Mouse (Mus musculus): ENCODE data around the gene Gdap2. TPM values are rescaled to one million over a fixed set of nuclear protein-coding genes. Genes with fewer than 3 reads are reported as not detected.
A peak's percentile ranks its signal among the peaks of the same experiment; 100 is the strongest.

The Gdap2 gene
- polyA plus RNA-seq, 1 experiment from 2014 or later = 24.6 TPM

DNA sequence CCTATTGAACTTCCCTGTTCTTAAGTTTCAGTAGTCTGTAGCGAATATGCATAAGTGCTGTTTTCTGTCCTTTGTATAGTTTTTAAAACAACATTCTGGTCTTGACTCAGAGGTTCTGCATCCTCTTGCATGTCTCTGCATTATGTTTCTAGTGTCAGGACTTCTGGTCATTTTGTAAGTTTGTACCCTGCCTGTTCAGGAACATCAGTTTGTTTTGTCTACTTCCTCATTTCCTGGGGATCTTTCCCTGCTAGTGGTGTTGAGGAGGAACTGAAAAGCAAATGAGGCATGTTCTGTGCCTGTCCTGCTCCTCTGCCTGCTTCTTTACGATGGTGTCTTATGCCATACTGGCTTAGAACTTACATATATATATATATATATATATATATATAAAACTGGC lies 13.8 kb downstream of the Gdap2 start:
- no peaks in the 10 kb centered on the region for H3K9me3 ChIP-seq (ENCODE audit: control insufficient read depth, low read length)
- H3K4me2 ChIP-seq (replicated peaks; ENCODE audit: low read depth, low read length) = no peak overlapping the region
- no peak overlapping the region for H3K4me3 ChIP-seq (ENCODE audit: low read length)
- H3K27ac ChIP-seq (ENCODE audit: low read depth, low read length) = no peak overlapping the region
- WGBS = 93% methylated on average over 2 of the region's 2 CpGs
- H3K36me3 ChIP-seq (ENCODE audit: control insufficient read depth, insufficient read depth, low read length) = peaks cover 29% of the 10 kb centered on the region; the same call in 1 of the 2 replicates
- no peak overlapping the region for H3K9ac ChIP-seq (ENCODE audit: low read depth, low read length)
- H3K4me1 ChIP-seq (ENCODE audit: control insufficient read depth, insufficient read depth, low read length) = no peaks in the 10 kb centered on the region
- ATAC-seq (ENCODE audit: low FRiP score, low TSS enrichment) = no peak
- no peaks in the 10 kb centered on the region for H3K27me3 ChIP-seq (ENCODE audit: control insufficient read depth, insufficient read depth, low read length)

DNA sequence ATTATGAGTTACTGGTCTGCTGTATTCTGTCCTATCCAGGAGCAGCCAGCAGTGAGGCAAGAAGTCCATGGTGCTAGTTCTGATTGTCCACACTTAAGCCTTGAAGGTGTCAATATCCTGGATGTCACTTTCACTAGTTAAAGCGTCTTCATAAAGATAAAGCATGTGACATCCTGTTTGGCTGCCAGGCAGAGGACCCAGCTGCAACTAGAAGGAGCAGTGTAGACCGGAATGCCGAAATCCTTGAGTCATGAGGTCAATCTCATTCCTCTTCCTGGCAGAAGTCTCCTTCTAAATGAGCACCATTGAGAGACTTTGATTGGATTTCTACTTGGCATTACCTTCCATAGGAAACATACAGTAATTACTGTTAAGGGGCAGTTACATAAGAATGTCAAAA lies 18.3 kb downstream of the Gdap2 start:
- Histone ChIP-seq H3K27ac (ENCODE audit: low read depth, low read length) (no peak overlapping the region), H3K4me1 (ENCODE audit: control insufficient read depth, insufficient read depth, low read length) (no peaks in the 10 kb centered on the region), H3K9ac (ENCODE audit: low read depth, low read length) (no peak overlapping the region), H3K9me3 (ENCODE audit: control insufficient read depth, low read length) (no peaks in the 10 kb centered on the region), H3K27me3 (ENCODE audit: control insufficient read depth, insufficient read depth, low read length) (no peaks in the 10 kb centered on the region), H3K4me3 (ENCODE audit: low read length) (no peak overlapping the region), H3K36me3 (ENCODE audit: control insufficient read depth, insufficient read depth, low read length) (peaks cover 18% of the 10 kb centered on the region; the same call in 1 of the 2 replicates), H3K4me2 (replicated peaks; ENCODE audit: low read depth, low read length) (no peak overlapping the region)
- ATAC-seq (ENCODE audit: low FRiP score, low TSS enrichment) = no peak
- 76% methylated on average over 3 of the region's 3 CpGs for WGBS

DNA sequence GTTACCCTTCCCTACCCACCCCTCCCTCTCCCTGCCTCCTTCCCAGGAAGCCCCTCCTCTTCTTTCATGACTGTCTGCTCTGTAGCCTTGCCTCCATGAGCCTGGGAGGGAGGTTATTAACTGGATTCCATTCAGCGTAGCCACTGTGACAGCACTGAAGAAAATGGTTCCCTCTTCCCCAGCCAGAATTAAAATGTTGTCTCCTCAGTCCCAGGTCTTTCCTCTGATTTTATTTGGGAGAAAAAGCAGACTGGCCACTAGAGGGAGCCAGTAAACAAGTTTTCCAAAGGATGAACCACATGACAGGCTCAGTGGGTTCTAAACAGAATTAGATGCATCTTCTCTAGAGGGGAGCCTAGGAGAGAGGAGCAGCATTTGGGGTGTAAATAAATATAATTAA lies 27.3 kb downstream of the Gdap2 start:
- peaks cover 23% of the 10 kb centered on the region for H3K36me3 ChIP-seq (ENCODE audit: control insufficient read depth, insufficient read depth, low read length)
- no peak overlapping the region for H3K4me2 ChIP-seq (replicated peaks; ENCODE audit: low read depth, low read length)
- no peak overlapping the region for H3K27ac ChIP-seq (ENCODE audit: low read depth, low read length)
- peak; percentile 81; the same call in 1 of the 2 replicates for ATAC-seq (ENCODE audit: low FRiP score, low TSS enrichment)
- no peaks in the 10 kb centered on the region for H3K4me1 ChIP-seq (ENCODE audit: control insufficient read depth, insufficient read depth, low read length)
- 29% methylated on average over 1 of the region's 1 CpGs for WGBS
- no peak overlapping the region for H3K4me3 ChIP-seq (ENCODE audit: low read length)
- H3K27me3 ChIP-seq (ENCODE audit: control insufficient read depth, insufficient read depth, low read length) = no peaks in the 10 kb centered on the region
- no peak overlapping the region for H3K9ac ChIP-seq (ENCODE audit: low read depth, low read length)
- no peaks in the 10 kb centered on the region for H3K9me3 ChIP-seq (ENCODE audit: control insufficient read depth, low read length)

DNA sequence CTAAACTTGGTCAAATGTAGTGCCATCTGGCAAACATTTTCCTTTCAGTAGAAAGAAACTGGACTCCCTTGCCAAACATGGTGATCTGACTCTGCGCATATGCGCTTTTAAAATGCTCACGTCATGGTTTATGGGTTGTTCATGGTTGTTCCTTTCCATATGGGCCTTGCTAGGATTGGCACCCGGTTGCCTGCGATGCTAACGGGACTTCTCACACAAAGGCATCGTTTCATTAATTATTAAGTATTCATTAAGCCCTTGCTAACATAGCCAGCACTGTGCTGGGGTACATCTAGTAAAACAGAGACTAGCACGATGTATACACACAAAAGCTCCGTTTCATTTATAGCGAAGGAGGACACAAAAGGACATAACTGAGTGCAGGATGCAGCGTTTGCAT lies 27.7 kb downstream of the Gdap2 start:
- ATAC-seq (ENCODE audit: low FRiP score, low TSS enrichment) = no peak
- WGBS = 87% methylated on average over 11 of the region's 11 CpGs

DNA sequence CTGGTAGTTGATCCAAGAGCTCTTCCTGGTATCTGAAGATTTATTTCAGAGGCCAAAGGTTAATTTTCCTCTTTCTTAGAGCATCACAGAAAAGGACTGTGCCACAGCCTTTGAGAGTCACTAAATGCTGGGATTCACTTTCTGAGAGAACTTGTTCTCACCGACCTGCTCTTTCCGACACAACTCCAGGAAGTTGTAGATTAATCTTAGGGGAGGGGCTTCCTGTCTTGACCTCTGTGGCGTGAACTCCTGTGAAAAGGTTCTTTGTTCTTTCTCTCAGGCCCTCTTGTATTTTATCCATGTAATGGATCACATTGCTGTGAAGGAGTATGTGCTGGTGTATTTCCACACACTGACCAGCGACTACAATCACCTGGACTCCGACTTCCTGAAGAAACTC lies 32.0 kb downstream of the Gdap2 start:
- no peaks in the 10 kb centered on the region for H3K27me3 ChIP-seq (ENCODE audit: control insufficient read depth, insufficient read depth, low read length)
- no peak overlapping the region for H3K4me2 ChIP-seq (replicated peaks; ENCODE audit: low read depth, low read length)
- H3K9ac ChIP-seq (ENCODE audit: low read depth, low read length) = no peak overlapping the region
- no peak for ATAC-seq (ENCODE audit: low FRiP score, low TSS enrichment)
- H3K4me1 ChIP-seq (ENCODE audit: control insufficient read depth, insufficient read depth, low read length) = no peaks in the 10 kb centered on the region
- no peak overlapping the region for H3K4me3 ChIP-seq (ENCODE audit: low read length)
- H3K27ac ChIP-seq (ENCODE audit: low read depth, low read length) = no peak overlapping the region
- peaks cover 12% of the 10 kb centered on the region; the same call in 1 of the 2 replicates for H3K36me3 ChIP-seq (ENCODE audit: control insufficient read depth, insufficient read depth, low read length)
- WGBS = 19% methylated on average over 5 of the region's 5 CpGs
- H3K9me3 ChIP-seq (ENCODE audit: control insufficient read depth, low read length) = no peaks in the 10 kb centered on the region

More for the DNA sequence above, 27.7 kb downstream of the Gdap2 start:
- Histone ChIP-seq H3K36me3 (ENCODE audit: control insufficient read depth, insufficient read depth, low read length) (peaks cover 23% of the 10 kb centered on the region), H3K9ac (ENCODE audit: low read depth, low read length) (no peak overlapping the region), H3K4me1 (ENCODE audit: control insufficient read depth, insufficient read depth, low read length) (no peaks in the 10 kb centered on the region), H3K4me3 (ENCODE audit: low read length) (no peak overlapping the region), H3K27ac (ENCODE audit: low read depth, low read length) (no peak overlapping the region), H3K27me3 (ENCODE audit: control insufficient read depth, insufficient read depth, low read length) (no peaks in the 10 kb centered on the region), H3K4me2 (replicated peaks; ENCODE audit: low read depth, low read length) (no peak overlapping the region), H3K9me3 (ENCODE audit: control insufficient read depth, low read length) (no peaks in the 10 kb centered on the region)

DNA sequence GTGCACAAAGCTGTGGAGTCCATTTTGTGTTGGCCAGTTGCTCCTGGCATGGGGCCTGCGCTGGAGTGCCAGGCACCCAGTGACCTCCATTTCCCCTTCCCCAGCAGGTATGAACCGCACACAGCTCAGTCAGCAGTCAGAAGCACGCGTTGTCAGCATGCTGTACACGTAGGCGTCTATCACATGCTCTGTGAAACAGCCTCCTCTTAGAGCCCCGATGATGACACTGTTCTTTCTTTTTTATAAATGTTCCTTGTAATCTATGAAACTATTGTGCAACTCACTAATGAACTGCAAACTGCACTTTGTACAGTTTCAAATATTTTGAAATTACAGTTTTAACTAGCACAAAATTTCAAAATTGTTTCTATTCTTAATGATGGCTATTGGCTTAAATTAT lies 39.4 kb downstream of the Gdap2 start:
- no peak overlapping the region for H3K4me3 ChIP-seq (ENCODE audit: low read length)
- no peaks in the 10 kb centered on the region for H3K4me1 ChIP-seq (ENCODE audit: control insufficient read depth, insufficient read depth, low read length)
- peaks cover 17% of the 10 kb centered on the region for H3K36me3 ChIP-seq (ENCODE audit: control insufficient read depth, insufficient read depth, low read length)
- H3K4me2 ChIP-seq (replicated peaks; ENCODE audit: low read depth, low read length) = no peak overlapping the region
- H3K9ac ChIP-seq (ENCODE audit: low read depth, low read length) = no peak overlapping the region
- no peak for ATAC-seq (ENCODE audit: low FRiP score, low TSS enrichment)
- WGBS = 93% methylated on average over 7 of the region's 7 CpGs
- H3K27me3 ChIP-seq (ENCODE audit: control insufficient read depth, insufficient read depth, low read length) = no peaks in the 10 kb centered on the region
- H3K9me3 ChIP-seq (ENCODE audit: control insufficient read depth, low read length) = no peaks in the 10 kb centered on the region
- no peak overlapping the region for H3K27ac ChIP-seq (ENCODE audit: low read depth, low read length)

DNA sequence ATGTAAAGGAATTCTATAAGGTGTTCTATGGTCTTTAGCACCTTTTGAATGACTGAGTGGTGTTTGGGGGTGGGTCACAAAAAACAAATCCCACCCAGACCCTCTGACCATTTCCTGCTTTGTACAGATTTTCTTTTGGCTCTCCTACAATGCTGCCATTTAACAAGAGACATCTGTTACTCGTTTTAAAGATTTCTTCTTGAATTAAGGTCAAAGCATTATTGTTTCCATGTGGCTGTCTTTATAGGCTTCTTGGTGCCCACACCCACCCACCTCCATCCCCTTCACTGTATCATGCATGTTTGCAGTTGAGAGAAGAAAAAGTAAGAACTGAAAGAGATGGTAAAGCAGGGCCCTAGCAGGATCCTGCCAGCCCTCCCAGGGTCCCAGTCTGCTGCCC lies 44.8 kb downstream of the Gdap2 start:
- Histone ChIP-seq H3K9me3 (ENCODE audit: control insufficient read depth, low read length) (no peaks in the 10 kb centered on the region), H3K4me2 (replicated peaks; ENCODE audit: low read depth, low read length) (no peak overlapping the region), H3K4me3 (ENCODE audit: low read length) (no peak overlapping the region), H3K27ac (ENCODE audit: low read depth, low read length) (no peak overlapping the region), H3K4me1 (ENCODE audit: control insufficient read depth, insufficient read depth, low read length) (no peaks in the 10 kb centered on the region), H3K36me3 (ENCODE audit: control insufficient read depth, insufficient read depth, low read length) (peaks cover 12% of the 10 kb centered on the region), H3K9ac (ENCODE audit: low read depth, low read length) (no peak overlapping the region), H3K27me3 (ENCODE audit: control insufficient read depth, insufficient read depth, low read length) (no peaks in the 10 kb centered on the region)
- ATAC-seq (ENCODE audit: low FRiP score, low TSS enrichment) = no peak
- WGBS = 60% methylated on average over 1 of the region's 1 CpGs

DNA sequence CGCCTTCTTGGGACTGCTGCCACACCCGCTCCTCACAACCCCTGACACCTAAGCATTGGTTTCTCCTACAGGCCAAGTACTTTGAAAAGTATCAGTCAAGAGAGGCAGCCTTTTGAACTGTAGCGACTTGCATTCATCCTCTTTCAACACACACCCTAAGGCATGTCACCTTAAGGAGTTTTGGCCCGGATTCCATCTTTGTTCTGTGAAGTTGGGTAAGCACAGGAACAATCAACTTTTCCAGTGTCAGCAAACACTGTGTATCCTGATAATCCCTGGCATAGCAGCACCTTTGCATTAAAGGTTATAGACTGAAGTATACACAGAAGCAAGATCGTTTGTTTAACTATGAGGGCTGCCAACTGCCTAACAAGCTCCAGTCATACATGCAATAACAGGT lies 53.3 kb downstream of the Gdap2 start:
- no peak overlapping the region for H3K9ac ChIP-seq (ENCODE audit: low read depth, low read length)
- no peaks in the 10 kb centered on the region for H3K4me1 ChIP-seq (ENCODE audit: control insufficient read depth, insufficient read depth, low read length)
- 91% methylated on average over 5 of the region's 5 CpGs for WGBS
- no peaks in the 10 kb centered on the region for H3K36me3 ChIP-seq (ENCODE audit: control insufficient read depth, insufficient read depth, low read length)
- no peak overlapping the region for H3K4me3 ChIP-seq (ENCODE audit: low read length)
- no peak overlapping the region for H3K4me2 ChIP-seq (replicated peaks; ENCODE audit: low read depth, low read length)
- no peaks in the 10 kb centered on the region for H3K27me3 ChIP-seq (ENCODE audit: control insufficient read depth, insufficient read depth, low read length)
- ATAC-seq (ENCODE audit: low FRiP score, low TSS enrichment) = no peak
- no peaks in the 10 kb centered on the region for H3K9me3 ChIP-seq (ENCODE audit: control insufficient read depth, low read length)
- no peak overlapping the region for H3K27ac ChIP-seq (ENCODE audit: low read depth, low read length)

DNA sequence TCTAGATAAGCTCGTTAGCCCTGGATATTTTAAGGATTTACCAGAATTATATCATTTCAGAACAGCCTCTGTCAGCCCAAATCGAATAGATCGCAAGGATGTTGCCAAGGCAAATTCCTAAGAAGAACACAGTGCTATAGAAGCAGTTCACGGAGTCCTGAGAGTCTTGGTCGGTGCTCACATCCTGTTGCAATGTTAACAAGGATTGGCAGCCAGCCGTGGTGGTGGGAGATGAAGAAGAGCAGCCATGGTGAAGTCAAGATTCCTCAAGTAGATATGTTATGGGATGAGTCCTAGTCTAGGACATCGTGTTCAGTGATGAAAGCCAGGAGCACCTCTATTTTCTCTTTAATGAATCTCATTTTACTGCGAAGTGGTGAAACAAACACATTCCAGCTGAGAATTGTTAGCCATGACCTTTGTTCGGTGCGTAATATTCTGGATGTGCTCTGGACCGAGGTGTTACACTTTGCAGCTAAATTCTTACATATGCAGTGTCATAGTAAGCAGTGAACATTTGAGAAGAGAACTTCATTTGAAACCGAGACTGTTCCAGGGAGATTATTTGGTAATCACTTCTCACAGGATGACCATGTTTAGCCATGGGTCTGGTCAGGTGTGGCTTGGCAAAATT lies 63.3 kb downstream of the Gdap2 start:
- WGBS = 83% methylated on average over 12 of the region's 12 CpGs
- no peaks in the 10 kb centered on the region for H3K27me3 ChIP-seq (ENCODE audit: control insufficient read depth, insufficient read depth, low read length)
- H3K36me3 ChIP-seq (ENCODE audit: control insufficient read depth, insufficient read depth, low read length) = no peaks in the 10 kb centered on the region
- no peaks in the 10 kb centered on the region for H3K9me3 ChIP-seq (ENCODE audit: control insufficient read depth, low read length)
- ATAC-seq (ENCODE audit: low FRiP score, low TSS enrichment) = no peak
- H3K4me3 ChIP-seq (ENCODE audit: low read length) = no peak overlapping the region
- H3K9ac ChIP-seq (ENCODE audit: low read depth, low read length) = no peak overlapping the region
- H3K27ac ChIP-seq (ENCODE audit: low read depth, low read length) = no peak overlapping the region
- H3K4me1 ChIP-seq (ENCODE audit: control insufficient read depth, insufficient read depth, low read length) = no peaks in the 10 kb centered on the region
- H3K4me2 ChIP-seq (replicated peaks; ENCODE audit: low read depth, low read length) = no peak overlapping the region

Data from kidney, embryonic 14.5 days (tissue).